Mouse (Mus musculus) ES-E14 (cell line): ENCODE data around the gene Gm10644. TPM values are rescaled to one million over a fixed set of nuclear protein-coding genes. Genes with fewer than 3 reads are reported as not detected.

ENCODE experiments used
- DNase-seq: peaks from one replicate; pipeline ENCODE4 v3.0.0-alpha.2; 2013; ENCODE audit warnings: low read depth, low spot score
- H3K27ac ChIP-seq: 2 replicates; pipeline ENCODE4 v1.5.1; 2012; ENCODE audit warnings: low read depth, mild to moderate bottlenecking, low read length, moderate library complexity, mixed read lengths; ENCODE audit not compliant: poor library complexity, insufficient read depth, severe bottlenecking
- H3K36me3 ChIP-seq: 2 replicates; pipeline ENCODE4 v1.6.1; 2012; ENCODE audit warnings: mild to moderate bottlenecking, low read length, moderate library complexity, mixed read lengths; ENCODE audit not compliant: control insufficient read depth, poor library complexity, insufficient read depth, severe bottlenecking
- H3K4me1 ChIP-seq, 2 experiments: fragments of 150-350 bp in 1 of 2; sonication (generic) in 1 of 2; 2 replicates each; pipeline ENCODE4 v1.6.1; 2012; ENCODE audit warnings: low read length in 2 of 2, mild to moderate bottlenecking in 1 of 2, mixed read lengths in 1 of 2; ENCODE audit not compliant: control insufficient read depth in 2 of 2, insufficient read depth in 2 of 2, poor library complexity in 1 of 2
- H3K4me3 ChIP-seq, 2 experiments: fragments of 150-350 bp in 1 of 2; sonication (generic) in 1 of 2; 2 replicates each; pipeline ENCODE4 v1.5.1; 2012; ENCODE audit warnings: low read length in 2 of 2, low read depth in 1 of 2, mild to moderate bottlenecking in 1 of 2, mixed read lengths in 1 of 2; ENCODE audit not compliant: insufficient read depth in 1 of 2, poor library complexity in 1 of 2, severe bottlenecking in 1 of 2
- H3K9ac ChIP-seq: 2 replicates; pipeline ENCODE4 v1.6.1; 2012; ENCODE audit warnings: low read depth, mild to moderate bottlenecking, low read length, mixed read lengths; ENCODE audit not compliant: poor library complexity, insufficient read depth, severe bottlenecking
- H3K9me3 ChIP-seq: fragments of 150-350 bp; sonication (generic); 2 replicates; pipeline ENCODE4 v1.6.1; 2012; ENCODE audit warnings: low read depth, mild to moderate bottlenecking, low read length; ENCODE audit not compliant: control insufficient read depth, insufficient read depth
- CHD2 ChIP-seq: IDR thresholded peaks from 2 replicates; pipeline ENCODE4 v1.6.1; 2014; ENCODE audit warnings: mild to moderate bottlenecking, low read depth, low read length, inconsistent platforms
- HCFC1 ChIP-seq: IDR thresholded peaks from 2 replicates; pipeline ENCODE4 v1.6.1; 2012; ENCODE audit warnings: low read length, inconsistent platforms, borderline replicate concordance; ENCODE audit not compliant: insufficient read depth
- MAFK ChIP-seq: IDR thresholded peaks from 2 replicates; pipeline ENCODE4 v1.6.1; 2014; ENCODE audit warnings: mild to moderate bottlenecking, low read depth, low read length, inconsistent platforms; ENCODE audit not compliant: insufficient read depth
- ZC3H11A ChIP-seq: IDR thresholded peaks from 2 replicates; pipeline ENCODE4 v1.6.1; 2012; ENCODE audit warnings: low read depth, mild to moderate bottlenecking, inconsistent platforms, low read length, borderline replicate concordance
- ZNF384 ChIP-seq: IDR thresholded peaks from 2 replicates; pipeline ENCODE4 v1.6.1; 2012; ENCODE audit warnings: low read depth, low read length, inconsistent platforms
- in situ Hi-C, 2 experiments: fragments of 600-800 bp; cut with MboI; formaldehyde crosslinking; loops; one replicate each; pipeline ENCODE4 v1.15.1; 2025; ENCODE audit warnings: low sequenced_read_pairs in 2 of 2, inconsistent platforms in 1 of 2; ENCODE audit not compliant: unreplicated experiment in 2 of 2
- total RNA-seq: library from RNA; depleted of rRNA; stranded (reverse); fragments of 300-350 nt; gene quantifications from 2 replicates; pipeline ENCODE4 v1.2.3, GENCODE M21; 2012

Gene Gm10644
- total RNA-seq, 1 experiment, result 1.8 TPM

DNA sequence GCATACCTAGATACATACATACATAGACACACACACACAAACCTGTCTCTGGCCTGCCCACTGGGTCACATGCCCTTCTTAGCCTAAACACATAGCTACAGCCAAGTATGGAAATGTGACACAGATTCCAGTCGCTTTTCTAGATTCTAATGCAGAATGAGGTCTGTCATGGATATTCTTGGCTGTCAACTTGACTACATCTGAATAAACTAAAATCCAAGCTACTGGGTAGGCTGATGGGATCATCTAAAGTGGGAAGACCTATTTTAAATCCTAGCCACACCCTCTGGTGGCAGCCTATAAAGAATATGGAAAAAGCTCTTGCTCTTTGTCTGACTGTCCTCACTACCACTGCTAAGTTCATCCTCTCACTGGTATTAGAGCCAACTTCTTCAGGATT lies 12.6 kb downstream of the Gm10644 start:
- Histone ChIP-seq H3K27ac (no peak overlapping the region), H3K4me3 (no peak overlapping the region), H3K4me1 (peaks cover 0 to 13% of the 10 kb centered on the region in 2 experiments; a peak in 1 of 4 replicates), H3K9ac (no peak overlapping the region), H3K9me3 (no peaks in the 10 kb centered on the region), H3K36me3 (peaks cover 21% of the 10 kb centered on the region)
- no peak for TF ChIP-seq HCFC1
- no peak for TF ChIP-seq ZC3H11A
- TF ChIP-seq ZNF384, result no peak
- TF ChIP-seq CHD2, result no peak
- no peak for TF ChIP-seq MAFK
- in situ Hi-C loops, result no loop called here
- DNase-seq, result no peak

DNA sequence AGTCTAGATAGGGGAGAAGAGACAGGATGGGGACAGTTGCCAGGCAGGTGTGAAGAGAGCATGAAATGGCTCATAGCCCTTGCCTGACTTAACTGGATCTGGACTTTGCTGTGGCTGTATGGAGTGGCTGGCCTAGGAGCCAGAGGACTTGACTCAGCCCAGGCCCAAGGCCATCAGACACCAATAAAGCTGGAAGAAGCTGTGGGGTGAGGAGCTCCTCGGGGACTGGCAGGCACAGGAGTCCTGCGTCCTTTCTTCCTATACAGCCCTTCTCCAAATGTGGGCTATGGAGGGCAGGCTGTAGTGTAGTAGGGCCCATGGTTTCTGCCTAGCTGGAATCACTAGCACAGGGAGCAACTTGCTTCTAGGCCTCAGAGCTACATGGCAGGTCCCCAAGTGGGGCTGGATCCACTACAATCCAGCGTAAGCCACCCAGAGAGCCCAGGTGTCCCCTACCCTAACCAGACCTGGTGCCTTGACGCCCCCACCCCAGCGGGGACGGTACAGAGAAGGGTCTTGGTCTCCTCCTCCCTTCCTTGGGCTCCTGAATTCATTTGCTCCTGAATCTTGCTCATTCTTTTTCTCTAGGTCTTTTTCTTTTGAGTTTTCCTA lies 13.8 kb downstream of the Gm10644 start:
- Histone ChIP-seq H3K36me3 (peaks cover 32% of the 10 kb centered on the region), H3K4me1 (peaks cover 0 to 13% of the 10 kb centered on the region in 2 experiments; a peak in 1 of 4 replicates), H3K27ac (no peak overlapping the region), H3K9ac (no peak overlapping the region), H3K9me3 (no peaks in the 10 kb centered on the region), H3K4me3 (no peak overlapping the region)
- in situ Hi-C loops, result no loop called here
- TF ChIP-seq CHD2, result no peak
- no peak for TF ChIP-seq MAFK
- no peak for TF ChIP-seq ZNF384
- no peak for TF ChIP-seq ZC3H11A
- no peak for TF ChIP-seq HCFC1
- DNase-seq, result no peak

DNA sequence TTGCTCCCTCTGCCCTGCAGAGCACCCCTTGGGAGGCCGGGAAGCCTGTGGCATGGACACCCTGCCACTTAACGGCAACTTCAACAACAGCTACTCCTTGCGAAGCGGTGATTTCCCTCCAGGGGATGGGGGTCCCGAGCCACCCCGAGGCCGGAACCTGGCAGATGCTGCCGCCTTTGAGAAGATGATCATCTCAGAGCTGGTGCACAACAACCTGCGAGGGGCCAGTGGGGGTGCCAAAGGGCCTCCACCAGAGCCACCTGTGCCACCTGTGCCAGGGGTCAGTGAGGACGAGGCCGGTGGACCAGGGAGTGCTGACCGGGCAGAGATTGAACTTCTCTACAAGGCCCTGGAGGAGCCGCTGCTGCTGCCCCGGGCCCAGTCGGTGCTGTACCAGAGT lies 16.7 kb downstream of the Gm10644 start:
- H3K4me1 ChIP-seq, result peaks cover 0 to 13% of the 10 kb centered on the region in 2 experiments; a peak in 1 of 4 replicates
- H3K27ac ChIP-seq, result no peak overlapping the region
- in situ Hi-C loops, result no loop called here
- H3K9me3 ChIP-seq, result no peaks in the 10 kb centered on the region
- H3K4me3 ChIP-seq, result no peak overlapping the region
- no peak for DNase-seq
- TF ChIP-seq MAFK (no peak), CHD2 (no peak), HCFC1 (no peak), ZNF384 (no peak), ZC3H11A (no peak)
- no peak overlapping the region for H3K9ac ChIP-seq
- peaks cover 60% of the 10 kb centered on the region for H3K36me3 ChIP-seq

DNA sequence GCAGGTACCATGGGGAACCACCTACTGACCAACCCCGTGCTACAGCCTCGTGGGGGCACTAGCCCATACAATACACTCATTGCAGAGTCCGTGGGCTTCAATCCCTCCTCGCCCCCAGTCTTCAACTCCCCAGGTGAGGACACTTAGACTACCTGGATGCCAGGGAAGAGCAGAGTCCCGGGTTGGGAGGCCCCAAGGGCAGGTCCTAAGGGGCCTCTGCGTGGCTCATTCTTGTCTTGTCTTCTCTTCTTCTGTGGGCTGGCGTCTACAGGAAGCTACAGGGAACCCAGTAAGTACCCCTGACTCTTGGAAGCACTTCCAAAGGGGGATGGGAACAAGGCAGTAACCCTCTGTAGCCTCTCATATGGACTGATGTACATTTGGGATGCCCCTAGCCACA lies 17.4 kb downstream of the Gm10644 start:
- no peak for DNase-seq
- in situ Hi-C loops, result no loop called here
- H3K9ac ChIP-seq, result no peak overlapping the region
- peaks cover 0 to 13% of the 10 kb centered on the region in 2 experiments; a peak in 1 of 4 replicates for H3K4me1 ChIP-seq
- H3K36me3 ChIP-seq, result peaks cover 66% of the 10 kb centered on the region
- TF ChIP-seq ZNF384 (no peak), ZC3H11A (no peak), HCFC1 (no peak), CHD2 (no peak), MAFK (no peak)
- no peaks in the 10 kb centered on the region for H3K9me3 ChIP-seq
- H3K4me3 ChIP-seq, result no peak overlapping the region
- H3K27ac ChIP-seq, result no peak overlapping the region

DNA sequence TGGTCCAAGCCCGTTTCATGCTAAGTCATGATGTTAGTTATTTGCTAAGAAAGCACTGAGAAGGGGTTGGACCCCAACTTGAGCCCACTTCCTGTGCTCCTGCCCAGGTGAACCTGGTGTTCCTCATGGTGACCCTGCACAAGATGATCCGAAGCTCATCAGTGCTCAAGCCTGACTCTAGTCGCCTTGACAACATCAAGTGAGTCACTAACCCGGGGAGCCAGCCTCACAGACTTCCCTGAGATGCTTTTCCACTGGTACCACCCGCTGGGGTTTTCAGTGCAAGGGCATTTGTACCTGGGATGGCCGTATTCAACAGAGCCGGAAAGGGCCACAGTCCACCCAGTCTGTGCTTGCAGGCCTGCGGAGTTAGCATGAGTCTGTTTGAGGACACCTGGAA lies 19.6 kb downstream of the Gm10644 start:
- no peaks in the 10 kb centered on the region for H3K9me3 ChIP-seq
- no peak for DNase-seq
- H3K36me3 ChIP-seq, result peaks cover 88% of the 10 kb centered on the region
- in situ Hi-C loops, result no loop called here
- no peak overlapping the region for H3K27ac ChIP-seq
- H3K4me3 ChIP-seq, result no peak overlapping the region
- H3K9ac ChIP-seq, result no peak overlapping the region
- H3K4me1 ChIP-seq, result peaks cover 0 to 11% of the 10 kb centered on the region in 2 experiments; a peak in 1 of 4 replicates
- no peak for TF ChIP-seq CHD2
- TF ChIP-seq MAFK, result no peak
- no peak for TF ChIP-seq ZC3H11A
- TF ChIP-seq HCFC1, result no peak
- no peak for TF ChIP-seq ZNF384
